Mouse (Mus musculus) thymus, postnatal 4 days (tissue): Measurements from ENCODE around the gene Dlx3.
A peak's percentile ranks its signal among the peaks of the same experiment; 100 is the strongest.

Experiments
- DNase-seq: peaks from one replicate; pipeline ENCODE4 v3.0.0; 2021

Gene Dlx3

GRCm38 (mm10) chr11:95088857-95089779 lies 30.8 kb upstream of the Dlx3 start:
- DNase-seq = no peak

- no peak for DNase-seq
Observed at GRCm38 (mm10) chr11:95093077-95093476, 26.8 kb upstream of the Dlx3 start.

GRCm38 (mm10) chr11:95095596-95095995 lies 24.3 kb upstream of the Dlx3 start:
- no peak for DNase-seq

- DNase-seq = no peak
Observed at GRCm38 (mm10) chr11:95096608-95097373, 23.1 kb upstream of the Dlx3 start.

- DNase-seq = no peak
Observed at GRCm38 (mm10) chr11:95097889-95098288, 22.0 kb upstream of the Dlx3 start.

- DNase-seq = no peak
Observed at GRCm38 (mm10) chr11:95098346-95099095, 21.4 kb upstream of the Dlx3 start.

- DNase-seq = no peak
Observed at GRCm38 (mm10) chr11:95100393-95100792, 19.5 kb upstream of the Dlx3 start.

GRCm38 (mm10) chr11:95101071-95101788 lies 18.7 kb upstream of the Dlx3 start:
- DNase-seq = no peak

- no peak for DNase-seq
Observed at GRCm38 (mm10) chr11:95102161-95102904, 17.6 kb upstream of the Dlx3 start.

DNA sequence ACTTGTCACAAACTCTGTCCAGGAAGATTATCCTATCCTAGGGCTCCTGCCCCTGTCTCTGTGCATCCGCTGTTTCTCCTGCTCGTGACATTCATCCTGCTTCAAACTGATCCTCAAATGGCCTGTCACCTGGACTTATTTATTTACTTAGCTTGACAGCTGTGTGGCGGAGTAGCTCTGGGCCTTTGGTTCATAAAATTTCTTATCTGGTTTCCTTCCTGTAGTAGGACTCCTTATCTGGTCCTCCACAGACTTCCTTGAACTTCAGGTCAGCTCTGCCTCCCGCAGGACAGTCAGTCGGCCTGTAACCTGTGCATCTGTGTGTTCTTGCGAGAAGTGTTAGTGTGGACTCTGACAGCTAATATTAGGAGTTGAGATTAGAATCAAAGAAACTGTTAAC lies 15.7 kb upstream of the Dlx3 start:
- DNase-seq = no peak

DNA sequence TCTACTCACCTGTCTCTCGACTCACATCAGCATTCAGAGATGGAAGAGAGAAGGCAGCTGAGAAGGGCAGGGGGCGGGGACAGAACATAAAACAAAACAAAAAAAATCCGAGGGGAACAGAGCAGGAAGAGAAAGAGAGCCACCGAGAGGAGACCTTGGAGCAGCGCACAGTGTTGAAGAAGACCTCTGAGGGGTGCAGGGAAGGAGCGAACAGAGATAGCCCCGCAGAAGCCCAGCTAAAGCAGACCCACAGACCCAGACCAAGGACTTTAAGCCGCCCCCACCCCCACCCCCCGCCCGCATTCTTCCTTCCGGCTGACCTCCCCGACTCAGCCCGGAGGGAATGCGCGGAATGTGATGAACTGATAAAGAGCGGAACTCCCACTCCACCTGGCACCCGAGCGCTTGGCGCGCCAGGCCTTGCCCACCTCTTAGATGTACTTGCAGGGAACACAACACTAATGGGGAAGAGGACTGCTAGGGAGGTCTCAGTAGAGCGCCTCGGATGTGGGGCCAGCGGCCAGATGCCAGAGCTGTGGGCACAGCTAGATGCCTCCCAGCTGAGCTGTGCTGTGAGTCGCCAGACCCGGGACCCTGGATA lies 14.5 kb upstream of the Dlx3 start:
- DNase-seq = no peak

DNA sequence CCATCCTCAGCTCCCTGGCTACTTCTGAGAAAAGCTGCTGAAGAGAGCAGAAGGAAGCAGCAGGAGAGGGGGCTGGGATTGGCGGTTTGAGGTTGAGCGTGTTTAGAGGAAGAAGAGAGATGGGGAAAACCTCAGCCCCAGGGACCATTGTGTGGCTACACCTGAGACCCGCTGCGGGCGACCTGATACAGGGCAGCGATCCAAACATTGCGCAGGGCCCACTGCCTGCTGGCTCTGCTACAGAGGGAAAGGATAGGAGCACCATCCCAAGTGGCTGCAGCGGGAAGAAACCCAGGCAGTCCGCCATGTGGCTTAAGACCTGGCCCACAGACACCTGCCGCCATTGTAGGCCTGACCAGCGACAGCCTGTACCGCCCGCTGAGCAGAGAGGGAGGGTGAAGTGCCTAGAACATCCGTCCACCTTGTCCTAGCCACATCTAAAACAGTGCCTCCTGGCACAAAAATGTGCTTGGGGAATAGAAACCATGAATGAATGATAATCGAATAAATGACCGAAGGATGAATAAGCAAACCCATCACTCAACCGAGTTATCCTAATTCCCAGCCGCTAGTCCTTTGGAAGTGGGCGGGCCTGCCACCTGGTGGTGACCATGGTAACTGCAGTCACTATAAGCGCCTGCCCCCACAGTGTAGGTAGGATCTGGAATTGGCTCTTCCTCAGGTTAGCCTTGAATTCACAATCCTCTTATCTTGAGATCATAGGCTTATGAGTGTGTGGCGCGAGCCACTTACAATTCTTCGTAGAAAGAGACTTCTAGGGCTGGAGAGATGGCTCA lies 13.3 kb upstream of the Dlx3 start:
- DNase-seq = peak; percentile 82

DNA sequence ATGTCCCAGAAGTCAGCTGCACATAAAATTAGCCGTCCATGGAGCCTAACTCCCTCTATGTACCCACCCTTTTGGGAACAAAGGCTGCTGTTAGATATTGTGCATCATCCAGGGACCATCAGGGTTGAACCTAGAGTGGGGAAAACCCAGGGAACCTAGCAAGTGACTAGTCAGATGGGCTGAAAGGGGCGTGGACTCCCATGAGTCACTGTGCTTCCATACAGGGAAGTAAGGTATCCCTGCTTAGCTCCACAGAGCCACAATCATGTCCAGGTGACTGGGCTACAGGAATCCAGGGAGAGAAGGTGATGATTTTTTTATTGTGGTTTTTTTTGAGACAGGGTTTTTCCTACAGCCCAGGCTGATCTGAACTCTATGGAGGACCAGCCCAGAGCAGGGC lies 10.9 kb upstream of the Dlx3 start:
- no peak for DNase-seq

GRCm38 (mm10) chr11:95110081-95110480 lies 9.8 kb upstream of the Dlx3 start:
- no peak for DNase-seq

DNA sequence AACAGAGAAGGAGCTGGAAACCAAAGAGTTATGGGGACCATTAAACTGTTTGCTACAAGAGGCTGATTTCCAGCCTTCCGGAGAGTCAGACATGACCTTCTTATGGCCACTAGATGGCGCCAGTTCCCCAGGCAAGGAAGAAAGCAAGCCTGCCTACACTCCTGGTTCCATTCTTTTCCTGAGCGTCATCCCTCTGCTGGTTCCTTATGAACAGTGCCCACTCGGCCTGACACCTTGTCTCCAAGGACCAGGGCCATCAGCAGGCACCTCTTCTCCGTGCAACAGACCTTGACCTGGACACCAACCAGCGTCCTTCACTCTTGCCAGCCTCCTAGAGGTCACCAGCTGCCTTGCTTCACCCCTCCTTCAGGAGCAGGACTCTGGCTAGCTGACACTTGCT lies 2.9 kb upstream of the Dlx3 start:
- peak; percentile 71 for DNase-seq

DNA sequence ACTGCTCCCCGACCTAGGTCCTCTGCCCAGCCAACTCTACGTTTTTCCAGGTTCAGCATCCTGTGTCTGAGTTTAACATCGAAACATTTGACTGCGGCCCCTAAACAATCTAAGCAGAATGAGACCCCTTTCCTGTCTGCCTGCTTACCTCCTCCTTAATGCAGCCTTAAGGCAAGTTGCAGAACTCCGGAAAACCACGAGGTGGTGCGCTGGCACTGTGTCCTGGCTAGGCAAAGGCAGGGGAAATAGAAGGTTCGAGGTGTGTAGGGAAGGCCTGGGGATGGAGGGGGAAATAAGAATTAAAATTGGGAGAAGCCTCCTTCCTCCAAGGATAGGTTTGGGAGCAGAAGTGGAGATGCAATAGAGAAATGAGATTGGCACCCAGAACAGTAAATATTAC lies 1.4 kb upstream of the Dlx3 start:
- peak; percentile 89 for DNase-seq

GRCm38 (mm10) chr11:95120633-95121020 lies 708 bp downstream of the Dlx3 start:
- no peak for DNase-seq

GRCm38 (mm10) chr11:95121161-95122099 lies 1.5 kb downstream of the Dlx3 start:
- DNase-seq = peak; percentile 39

- no peak for DNase-seq
Observed at GRCm38 (mm10) chr11:95122100-95122489, 2.2 kb downstream of the Dlx3 start.
